Comparison of ENCODE assay signal across 9 mouse cellular contexts in the genomic region with DNA sequence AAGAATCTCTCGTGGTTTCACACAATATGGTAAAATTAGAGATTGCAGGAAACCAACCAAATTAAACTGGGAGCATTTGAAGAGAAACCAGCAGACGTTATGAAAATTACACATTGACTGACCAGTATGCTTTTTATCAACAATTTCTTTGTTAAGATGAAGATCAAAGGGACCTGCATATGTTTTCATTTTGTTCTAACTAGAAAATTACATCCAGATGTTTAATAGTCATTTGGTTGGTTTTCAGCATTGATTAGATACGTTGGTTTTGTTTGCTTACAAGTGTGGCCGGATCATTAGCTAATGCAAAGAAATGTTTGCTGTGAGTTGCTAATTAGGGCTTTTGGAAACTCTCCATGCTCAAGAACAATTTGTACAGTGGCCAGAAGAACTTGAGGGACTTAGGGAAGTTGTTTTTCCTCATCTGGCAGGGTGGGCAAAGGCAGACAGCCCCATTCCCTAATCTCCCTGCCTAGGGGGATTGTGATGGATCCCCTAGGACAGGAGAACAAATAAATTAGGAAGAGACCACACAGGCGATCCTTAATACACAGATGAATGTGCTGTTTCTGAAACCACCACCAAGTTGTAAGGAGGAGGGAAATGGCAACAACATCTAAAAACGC. TPM values are rescaled to one million over a fixed set of nuclear protein-coding genes. Genes with fewer than 3 reads are reported as not detected.
DNase-seq lines count a peak whose midpoint lies in the region; ATAC-seq and TF ChIP-seq lines count a peak whose summit lies in the region.
"Had no signal": no experiment of that assay in that cellular context is flagged by ENCODE, and none has a peak within 500 bp of the region (broad histone marks: within the 10 kb centered on the region; RNA-seq: fewer than 3 reads in every experiment).

No protein-coding gene starts in this region.

- WGBS in embryonic facial prominence, embryonic 10.5 days = 12% methylated on average over 6 of the region's 6 CpGs
- WGBS in hindbrain, embryonic 13.5 days = 37% methylated on average over 6 of the region's 6 CpGs
- 23% methylated on average over 6 of the region's 6 CpGs for WGBS in midbrain, embryonic 14.5 days
- 69% methylated on average over 6 of the region's 6 CpGs for WGBS in cerebellum, adult 2 months

- H3K4me3 ChIP-seq in layer of hippocampus, adult 2 months = peak overlapping the region; percentile 83; the same call in 1 of the 2 replicates
- H3K4me3 ChIP-seq in embryonic facial prominence, embryonic 10.5 days = peak overlapping the region; percentile 93
- peak overlapping the region; percentile 15; the same call in 1 of the 2 replicates for H3K4me3 ChIP-seq in hindbrain, embryonic 13.5 days
- H3K4me3 ChIP-seq in midbrain, embryonic 14.5 days (replicated peaks; ENCODE audit: low read depth, low read length) = 0 out of 2 replicates have a peak overlapping the region, but pooled peaks have one; percentile 2
- no peak overlapping the region for H3K4me3 ChIP-seq in cerebellum, adult 2 months (replicated peaks; ENCODE audit: insufficient read depth, low read depth, low read length)

- no peak for TF ChIP-seq CTCF in layer of hippocampus, adult 2 months (conservative IDR thresholded peaks at IDR 0.05)
- no peak for TF ChIP-seq CTCF in cerebellum, adult 2 months (IDR thresholded peaks at IDR 0.05; ENCODE audit: borderline replicate concordance, insufficient read depth, low read depth, low read length)

- peaks cover 18% of the 10 kb centered on the region for H3K27me3 ChIP-seq in embryonic facial prominence, embryonic 10.5 days (replicated peaks; ENCODE audit: low read depth, poor library complexity, severe bottlenecking)
- H3K27me3 ChIP-seq in hindbrain, embryonic 13.5 days = peaks cover 28% of the 10 kb centered on the region
- peaks cover 9% of the 10 kb centered on the region; the same call in 1 of the 2 replicates for H3K27me3 ChIP-seq in midbrain, embryonic 14.5 days (ENCODE audit: control insufficient read depth, insufficient read depth, low read length)
- H3K27me3 ChIP-seq in cerebellum, adult 2 months (ENCODE audit: control insufficient read depth, insufficient read depth, low read length) = no peaks in the 10 kb centered on the region

- H3K36me3 ChIP-seq in embryonic facial prominence, embryonic 10.5 days (replicated peaks) = no peaks in the 10 kb centered on the region
- no peaks in the 10 kb centered on the region for H3K36me3 ChIP-seq in hindbrain, embryonic 13.5 days
- no peaks in the 10 kb centered on the region for H3K36me3 ChIP-seq in midbrain, embryonic 14.5 days (ENCODE audit: control insufficient read depth, insufficient read depth, low read length)
- H3K36me3 ChIP-seq: heart, embryonic 10.5 days had no signal

- DNase-seq in layer of hippocampus, adult 2 months (ENCODE audit: low spot score in 2 of 2) = no peak
- DNase-seq in layer of hippocampus, adult 11-12 months (ENCODE audit: low spot score) = no peak
- peak; percentile 57 for DNase-seq in embryonic facial prominence, embryonic 10.5 days (ENCODE audit: low spot score)
- peak; percentile 40 for DNase-seq in midbrain, embryonic 14.5 days
- DNase-seq in cerebellum, adult 2 months = no peak
- DNase-seq in right cerebral cortex, postnatal 25 days = no peak
- no peak for DNase-seq in T-cell, adult 2 months (ENCODE audit: low spot score)

- H3K4me2 ChIP-seq in hindbrain, embryonic 13.5 days = peak overlapping the region; percentile 71
- H3K4me2 ChIP-seq in midbrain, embryonic 14.5 days (ENCODE audit: low read length) = peak overlapping the region; percentile 76

- no peaks in the 10 kb centered on the region for H3K9me3 ChIP-seq in embryonic facial prominence, embryonic 10.5 days
- no peaks in the 10 kb centered on the region for H3K9me3 ChIP-seq in hindbrain, embryonic 13.5 days
- H3K9me3 ChIP-seq in midbrain, embryonic 14.5 days (ENCODE audit: control insufficient read depth, low read length) = no peaks in the 10 kb centered on the region
- H3K9me3 ChIP-seq: heart, embryonic 10.5 days had no signal

- no peak for TF ChIP-seq POLR2A in cerebellum, adult 2 months (IDR thresholded peaks at IDR 0.05; ENCODE audit: borderline replicate concordance, insufficient read depth, low read length)

- ATAC-seq in hindbrain, embryonic 13.5 days (ENCODE audit: low FRiP score) = no peak
- ATAC-seq in midbrain, embryonic 14.5 days (ENCODE audit: low FRiP score, low TSS enrichment) = no peak

- H3K4me1 ChIP-seq in embryonic facial prominence, embryonic 10.5 days = peaks cover 36% of the 10 kb centered on the region
- H3K4me1 ChIP-seq in hindbrain, embryonic 13.5 days (replicated peaks) = peaks cover 20% of the 10 kb centered on the region
- peaks cover 24% of the 10 kb centered on the region for H3K4me1 ChIP-seq in midbrain, embryonic 14.5 days (ENCODE audit: control insufficient read depth, insufficient read depth, low read length)
- no peaks in the 10 kb centered on the region for H3K4me1 ChIP-seq in cerebellum, adult 2 months (ENCODE audit: control insufficient read depth, insufficient read depth, low read length)
- H3K4me1 ChIP-seq: heart, embryonic 10.5 days had no signal

- no peak overlapping the region for H3K27ac ChIP-seq in layer of hippocampus, adult 2 months
- H3K27ac ChIP-seq in embryonic facial prominence, embryonic 10.5 days (replicated peaks) = 0 out of 2 replicates have a peak overlapping the region, but pooled peaks have one; percentile 30
- H3K27ac ChIP-seq in hindbrain, embryonic 13.5 days = no peak overlapping the region
- no peak overlapping the region for H3K27ac ChIP-seq in midbrain, embryonic 14.5 days (replicated peaks; ENCODE audit: low read depth, low read length)
- no peak overlapping the region for H3K27ac ChIP-seq in cerebellum, adult 2 months (ENCODE audit: insufficient read depth, low read length)
- H3K27ac ChIP-seq: heart, embryonic 10.5 days had no signal

- H3K9ac ChIP-seq in hindbrain, embryonic 13.5 days = no peak overlapping the region
- H3K9ac ChIP-seq in midbrain, embryonic 14.5 days (replicated peaks; ENCODE audit: low read length) = no peak overlapping the region

RNA-seq across cellular contexts. Expression of gene Tle1, which starts 3.8 kb away (rescaled TPM):
- 10 to 100 TPM; 77.1 to 87.0 TPM for total RNA-seq in layer of hippocampus, adult 2 months (2021)
- polyA plus RNA-seq in embryonic facial prominence, embryonic 10.5 days (2016; fragmentation: Nextera tagmentation; extraction: Ambion mirVana) = 33.7 and 34.0 TPM in 2 replicates
- polyA plus RNA-seq in hindbrain, embryonic 13.5 days (2015; fragmentation: Nextera tagmentation; extraction: Ambion mirVana) = 42.9 and 45.1 TPM in 2 replicates
- 43.5 and 51.0 TPM in 2 replicates for polyA plus RNA-seq in midbrain, embryonic 14.5 days (2014; fragmentation: Nextera tagmentation; extraction: Ambion mirVana)
- polyA plus RNA-seq in cerebellum, adult 2 months (2012; rRNA removed) = 23.9 and 25.1 TPM in 2 replicates

Comparison
In these comparisons a context has a peak if more than half of its experiments do, and no peak if none do; other contexts are left out.
1. DNase-seq: peak in embryonic facial prominence, embryonic 10.5 days (single experiment) and midbrain, embryonic 14.5 days (single experiment); none in layer of hippocampus, adult 2 months (0 of 2), layer of hippocampus, adult 11-12 months (single experiment), cerebellum, adult 2 months (0 of 2), right cerebral cortex, postnatal 25 days (single experiment) and T-cell, adult 2 months (single experiment).